In the genomic region with DNA sequence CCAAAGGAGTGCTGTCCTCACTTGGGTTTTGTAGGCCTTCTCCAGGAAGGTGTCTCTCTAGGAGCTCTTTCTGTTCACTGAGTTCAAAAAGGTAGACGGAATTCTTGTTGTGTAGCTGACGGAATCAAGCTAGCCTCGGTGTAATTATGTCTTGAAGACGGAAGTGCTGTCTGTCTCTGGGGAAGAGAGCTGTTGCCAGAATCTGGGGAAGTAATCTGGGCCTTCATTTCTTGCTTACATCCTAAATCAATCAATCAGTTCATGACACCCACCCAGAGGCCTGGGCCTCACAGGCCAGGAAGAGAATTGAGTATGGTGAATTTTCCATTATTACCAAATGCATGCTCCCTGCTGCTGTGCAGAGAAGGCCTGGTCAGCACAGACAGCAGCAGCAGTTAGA, we compare ENCODE assay signal across 9 mouse cellular contexts. TPM values are rescaled to one million over a fixed set of nuclear protein-coding genes. Genes with fewer than 3 reads are reported as not detected.
DNase-seq lines count a peak whose midpoint lies in the region; ATAC-seq and TF ChIP-seq lines count a peak whose summit lies in the region.
"Had no signal": no experiment of that assay in that cellular context is flagged by ENCODE, and none has a peak within 500 bp of the region (broad histone marks: within the 10 kb centered on the region; RNA-seq: fewer than 3 reads in every experiment).

No protein-coding gene starts in this region.

- no peak for ATAC-seq in forebrain, embryonic 16.5 days
- no peak for ATAC-seq in neural tube, embryonic 12.5 days (ENCODE audit: low FRiP score, low read depth)

- no peaks in the 10 kb centered on the region for H3K27me3 ChIP-seq in forebrain, embryonic 16.5 days (replicated peaks; ENCODE audit: control insufficient read depth, insufficient read depth, low read length)
- H3K27me3 ChIP-seq in limb, embryonic 10.5 days (ENCODE audit: low read depth, poor library complexity, severe bottlenecking) = no peaks in the 10 kb centered on the region
- no peaks in the 10 kb centered on the region for H3K27me3 ChIP-seq in neural tube, embryonic 12.5 days (replicated peaks)

- H3K4me1 ChIP-seq in forebrain, embryonic 16.5 days (replicated peaks; ENCODE audit: control insufficient read depth, insufficient read depth, low read length) = peaks cover 50% of the 10 kb centered on the region
- H3K4me1 ChIP-seq in limb, embryonic 10.5 days = peaks cover 54% of the 10 kb centered on the region
- H3K4me1 ChIP-seq in neural tube, embryonic 12.5 days = peaks cover 58% of the 10 kb centered on the region

- H3K36me3 ChIP-seq in forebrain, embryonic 16.5 days (ENCODE audit: control insufficient read depth, insufficient read depth) = no peaks in the 10 kb centered on the region
- peaks cover 24% of the 10 kb centered on the region for H3K36me3 ChIP-seq in limb, embryonic 10.5 days
- H3K36me3 ChIP-seq in neural tube, embryonic 12.5 days = no peaks in the 10 kb centered on the region

- peak overlapping the region; percentile 82; the same call in 1 of the 2 replicates for H3K9ac ChIP-seq in forebrain, embryonic 16.5 days (replicated peaks; ENCODE audit: low read depth, low read length)
- peak overlapping the region; percentile 87 for H3K9ac ChIP-seq in neural tube, embryonic 12.5 days

- no peak for TF ChIP-seq CTCF in layer of hippocampus, adult 2 months (conservative IDR thresholded peaks at IDR 0.05)

- peak overlapping the region; percentile 65 for H3K4me3 ChIP-seq in layer of hippocampus, adult 2 months
- peak overlapping the region; percentile 67 for H3K4me3 ChIP-seq in forebrain, embryonic 16.5 days (replicated peaks; ENCODE audit: low read length)
- H3K4me3 ChIP-seq in limb, embryonic 10.5 days = peak overlapping the region; percentile 92
- peak overlapping the region; percentile 78 for H3K4me3 ChIP-seq in neural tube, embryonic 12.5 days

- H3K9me3 ChIP-seq in forebrain, embryonic 16.5 days (ENCODE audit: control insufficient read depth, low read length) = no peaks in the 10 kb centered on the region
- H3K9me3 ChIP-seq in limb, embryonic 10.5 days (replicated peaks) = no peaks in the 10 kb centered on the region
- H3K9me3 ChIP-seq in neural tube, embryonic 12.5 days = no peaks in the 10 kb centered on the region

- H3K4me2 ChIP-seq in forebrain, embryonic 16.5 days (ENCODE audit: low read length) = peak overlapping the region; percentile 83
- peak overlapping the region; percentile 88 for H3K4me2 ChIP-seq in neural tube, embryonic 12.5 days (replicated peaks)

- peak overlapping the region; percentile 92 for H3K27ac ChIP-seq in layer of hippocampus, adult 2 months
- no peak overlapping the region for H3K27ac ChIP-seq in forebrain, embryonic 16.5 days (ENCODE audit: low read length)
- H3K27ac ChIP-seq in limb, embryonic 10.5 days = peak overlapping the region; percentile 100
- no peak overlapping the region for H3K27ac ChIP-seq in neural tube, embryonic 12.5 days

- WGBS in forebrain, embryonic 16.5 days = 4% methylated on average over 4 of the region's 4 CpGs
- 3% methylated on average over 4 of the region's 4 CpGs for WGBS in limb, embryonic 10.5 days
- 5% methylated on average over 4 of the region's 4 CpGs for WGBS in neural tube, embryonic 12.5 days

- DNase-seq in layer of hippocampus, adult 2 months (ENCODE audit: low spot score in 2 of 2) = no peak
- no peak for DNase-seq in layer of hippocampus, postnatal 10 days (ENCODE audit: low spot score in 2 of 2)
- DNase-seq in limb, embryonic 10.5 days (ENCODE audit: low spot score) = no peak
- DNase-seq in adrenal gland, adult 18-20 months (ENCODE audit: low spot score in 2 of 2) = no peak
- no peak for DNase-seq in layer of hippocampus, adult 11-12 months (ENCODE audit: low spot score)
- DNase-seq in testis, postnatal 10 days (ENCODE audit: low spot score) = no peak

RNA-seq across cellular contexts. Expression of gene Qrfp, which starts 48.8 kb away (rescaled TPM):
- not detected for total RNA-seq in layer of hippocampus, adult 2 months (2021)
- not detected for total RNA-seq in layer of hippocampus, postnatal 10 days (2021)
- polyA plus RNA-seq in forebrain, embryonic 16.5 days (2015; fragmentation: Nextera tagmentation; extraction: Ambion mirVana) = 0.06 TPM in 1 of 2 replicates, not detected in the other
- 0.06 and 0.23 TPM in 2 replicates for polyA plus RNA-seq in limb, embryonic 10.5 days (2016; fragmentation: Nextera tagmentation; extraction: Ambion mirVana)
- polyA plus RNA-seq in neural tube, embryonic 12.5 days (2016; fragmentation: Nextera tagmentation; extraction: Ambion mirVana) = 0.15 and 0.16 TPM in 2 replicates
- total RNA-seq in adrenal gland, adult 18-20 months (2021) = not detected
- total RNA-seq: MEL had no signal

Comparison
In these comparisons a context has a peak if more than half of its experiments do, and no peak if none do; other contexts are left out.
1. H3K27ac ChIP-seq: peak in layer of hippocampus, adult 2 months (single experiment) and limb, embryonic 10.5 days (single experiment); none in forebrain, embryonic 16.5 days (single experiment) and neural tube, embryonic 12.5 days (single experiment).
2. Peak in every context shown above with its lines, with median percentiles within 50 percentile points of each other: H3K4me3 ChIP-seq.